Mouse (Mus musculus): ENCODE data around the gene Hivep3. TPM values are rescaled to one million over a fixed set of nuclear protein-coding genes. Genes with fewer than 3 reads are reported as not detected.

The Hivep3 gene
- polyA plus RNA-seq, 1 experiment from 2014 or later: 8.9 TPM

DNA sequence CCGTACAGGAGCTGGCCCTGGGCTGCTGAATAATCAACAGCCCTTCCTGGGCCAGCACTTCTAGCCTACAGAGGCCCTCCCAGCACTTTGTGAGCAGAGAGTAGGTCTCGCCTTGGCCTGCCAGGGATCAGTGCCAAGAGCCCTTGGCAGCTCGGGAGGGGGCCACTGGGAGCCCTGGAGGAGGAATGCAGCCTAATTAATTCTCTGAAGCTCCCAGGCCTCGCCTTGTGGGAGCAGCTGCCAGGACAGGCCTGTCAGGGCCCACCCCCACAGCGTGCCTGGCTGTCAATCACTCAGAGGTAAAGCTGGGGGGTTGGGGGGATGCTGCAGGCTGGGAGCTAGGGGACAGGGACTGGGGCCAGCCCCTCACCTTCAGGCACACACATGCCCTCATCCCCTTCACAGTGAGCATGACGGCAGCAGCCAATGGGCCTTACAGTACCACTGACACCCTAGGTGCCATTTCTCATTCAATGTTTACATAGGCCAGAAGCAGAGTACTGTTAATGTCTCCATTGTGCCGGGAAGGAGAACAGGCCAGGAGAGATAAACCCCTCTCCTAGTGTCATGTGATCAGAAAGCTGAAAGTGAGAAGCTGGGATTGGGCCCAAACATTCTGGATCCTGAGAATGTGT, 438.6 kb downstream of the Hivep3 start:
- WGBS: 22% methylated on average over 7 of the region's 7 CpGs
- peak; percentile 54 for ATAC-seq (replicated peaks; ENCODE audit: low FRiP score)
- Histone ChIP-seq H3K27me3 (no peaks in the 10 kb centered on the region), H3K36me3 (no peaks in the 10 kb centered on the region), H3K27ac (no peak overlapping the region), H3K9ac (no peak overlapping the region), H3K4me1 (peaks cover 6% of the 10 kb centered on the region), H3K4me3 (replicated peaks) (no peak overlapping the region), H3K9me3 (replicated peaks) (no peaks in the 10 kb centered on the region), H3K4me2 (no peak overlapping the region)

- no peak for ATAC-seq (replicated peaks; ENCODE audit: low FRiP score)
- Histone ChIP-seq H3K4me3 (replicated peaks) (no peak overlapping the region), H3K27me3 (no peaks in the 10 kb centered on the region), H3K27ac (no peak overlapping the region), H3K9me3 (replicated peaks) (no peaks in the 10 kb centered on the region), H3K36me3 (no peaks in the 10 kb centered on the region), H3K4me2 (no peak overlapping the region), H3K9ac (no peak overlapping the region), H3K4me1 (no peaks in the 10 kb centered on the region)
- WGBS: 70% methylated on average over 4 of the region's 4 CpGs
Observed at GRCm38 (mm10) chr4:120179123-120179522, 445.5 kb downstream of the Hivep3 start.

DNA sequence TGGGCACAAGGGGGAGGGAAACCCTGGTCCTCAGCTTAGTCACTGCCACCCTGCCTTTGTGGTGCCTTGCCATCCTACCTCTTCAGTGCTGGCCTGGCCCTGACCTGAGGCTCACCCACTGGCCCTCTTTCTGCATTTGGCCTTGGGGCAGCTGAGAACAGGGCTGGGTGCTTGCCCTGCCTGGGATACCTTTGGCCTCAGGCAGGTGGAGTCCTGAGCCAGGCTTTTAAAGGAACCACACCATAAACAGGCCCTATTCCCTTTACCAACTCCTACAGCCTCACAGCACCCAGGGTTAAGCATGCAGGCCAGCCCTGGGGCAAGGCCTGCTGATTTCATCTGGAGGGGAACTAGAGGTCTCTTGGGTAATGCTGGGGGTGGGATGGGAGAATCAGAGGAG, 447.0 kb downstream of the Hivep3 start:
- no peak for ATAC-seq (replicated peaks; ENCODE audit: low FRiP score)
- Histone ChIP-seq H3K27ac (no peak overlapping the region), H3K4me2 (no peak overlapping the region), H3K4me3 (replicated peaks) (no peak overlapping the region), H3K4me1 (no peaks in the 10 kb centered on the region), H3K9me3 (replicated peaks) (no peaks in the 10 kb centered on the region), H3K36me3 (no peaks in the 10 kb centered on the region), H3K9ac (no peak overlapping the region), H3K27me3 (no peaks in the 10 kb centered on the region)

DNA sequence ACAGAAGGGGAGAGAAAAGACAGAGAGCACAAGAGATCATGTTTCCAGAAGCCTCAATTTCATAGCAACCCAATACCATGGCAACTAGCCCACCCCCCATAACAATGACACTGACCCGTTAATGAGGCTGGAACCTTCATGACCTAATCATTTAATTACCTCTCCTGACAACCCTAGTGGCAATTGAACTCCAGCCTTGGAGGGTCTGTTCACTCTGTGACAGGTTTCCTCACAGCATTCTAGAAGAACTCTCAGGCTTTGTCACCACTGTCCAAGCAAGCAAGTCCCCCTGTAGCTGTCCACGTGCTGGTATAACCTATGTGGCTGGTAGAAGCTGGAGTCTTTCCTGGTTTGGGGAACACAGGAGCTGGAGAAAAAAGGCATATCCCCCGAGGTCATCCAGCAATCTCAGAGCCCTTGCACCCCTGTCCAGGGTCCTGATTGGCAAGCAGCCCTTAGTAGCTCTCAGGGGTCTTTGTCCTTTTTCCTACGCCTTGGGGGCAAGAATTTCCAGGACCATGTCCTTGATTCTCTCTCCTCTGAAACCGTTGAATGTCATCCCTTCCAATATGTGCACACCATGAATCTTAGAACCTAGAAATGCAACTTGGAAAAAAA, 450.9 kb downstream of the Hivep3 start:
- H3K27ac ChIP-seq: no peak overlapping the region
- no peak for ATAC-seq (replicated peaks; ENCODE audit: low FRiP score)
- H3K4me3 ChIP-seq (replicated peaks): no peak overlapping the region
- no peaks in the 10 kb centered on the region for H3K4me1 ChIP-seq
- no peaks in the 10 kb centered on the region for H3K9me3 ChIP-seq (replicated peaks)
- no peak overlapping the region for H3K4me2 ChIP-seq
- 22% methylated on average over 5 of the region's 5 CpGs for WGBS
- H3K9ac ChIP-seq: no peak overlapping the region
- 0 out of 2 replicates have a peak, but pooled peaks cover 3% of the 10 kb centered on the region for H3K27me3 ChIP-seq
- no peaks in the 10 kb centered on the region for H3K36me3 ChIP-seq

- no peaks in the 10 kb centered on the region for H3K9me3 ChIP-seq (replicated peaks)
- no peak for ATAC-seq (replicated peaks; ENCODE audit: low FRiP score)
- H3K4me3 ChIP-seq (replicated peaks): no peak overlapping the region
- H3K4me2 ChIP-seq: no peak overlapping the region
- 0 out of 2 replicates have a peak, but pooled peaks cover 3% of the 10 kb centered on the region for H3K27me3 ChIP-seq
- no peaks in the 10 kb centered on the region for H3K4me1 ChIP-seq
- WGBS: 87% methylated on average over 1 of the region's 1 CpGs
- H3K27ac ChIP-seq: no peak overlapping the region
- H3K36me3 ChIP-seq: no peaks in the 10 kb centered on the region
- no peak overlapping the region for H3K9ac ChIP-seq
Observed at GRCm38 (mm10) chr4:120186441-120186840, 452.9 kb downstream of the Hivep3 start.

DNA sequence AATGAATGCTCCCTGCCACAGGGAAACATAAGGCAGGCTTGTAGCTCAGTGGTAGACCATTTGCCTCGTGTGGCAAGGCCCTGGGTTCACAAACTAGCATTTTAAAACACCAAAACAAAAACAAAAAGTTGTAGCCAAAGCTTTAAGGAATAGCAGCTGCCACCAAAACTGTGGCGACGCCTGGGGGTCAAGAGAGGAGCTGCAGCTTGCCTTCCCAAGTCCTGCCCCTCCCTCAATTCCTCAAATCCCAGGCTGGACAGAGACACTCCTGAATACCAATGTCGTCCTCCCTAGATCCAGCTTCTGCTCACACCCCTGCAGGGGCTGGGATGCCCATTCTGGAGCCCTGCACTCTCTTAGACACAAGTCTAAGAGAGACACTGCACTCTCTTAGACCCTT, 453.4 kb downstream of the Hivep3 start:
- ATAC-seq (replicated peaks; ENCODE audit: low FRiP score): no peak
- Histone ChIP-seq H3K4me1 (0 out of 2 replicates have a peak, but pooled peaks cover 2% of the 10 kb centered on the region), H3K36me3 (no peaks in the 10 kb centered on the region), H3K27ac (no peak overlapping the region), H3K4me3 (replicated peaks) (no peak overlapping the region), H3K9me3 (replicated peaks) (no peaks in the 10 kb centered on the region), H3K9ac (no peak overlapping the region), H3K4me2 (no peak overlapping the region), H3K27me3 (0 out of 2 replicates have a peak, but pooled peaks cover 3% of the 10 kb centered on the region)
- 8% methylated on average over 4 of the region's 4 CpGs for WGBS

Other genes with a start within 250 kb of the Hivep3 start
- 1.9 and 2.4 TPM in 2 replicates for gene Rimkla, start 241.2 kb upstream of the Hivep3 start, polyA plus RNA-seq (2015; fragmentation: Nextera tagmentation; extraction: Ambion mirVana)
- gene Foxj3, start 196.8 kb upstream of the Hivep3 start, polyA plus RNA-seq (2015; fragmentation: Nextera tagmentation; extraction: Ambion mirVana): 24.2 and 25.7 TPM in 2 replicates
- 3.9 and 5.9 TPM in 2 replicates for gene Frg2f1, start 194.3 kb upstream of the Hivep3 start, polyA plus RNA-seq (2015; fragmentation: Nextera tagmentation; extraction: Ambion mirVana)
- gene Guca2a, start 96.1 kb upstream of the Hivep3 start, polyA plus RNA-seq (2015; fragmentation: Nextera tagmentation; extraction: Ambion mirVana): 5.0 and 8.9 TPM in 2 replicates
- 2.8 and 3.1 TPM in 2 replicates for gene Guca2b, start 74.8 kb upstream of the Hivep3 start, polyA plus RNA-seq (2015; fragmentation: Nextera tagmentation; extraction: Ambion mirVana)

All from kidney, embryonic 15.5 days (tissue).